Mouse (Mus musculus) yolk sac, embryonic 10.5 days (tissue): ENCODE results near the gene Irgq.
"Not testable (repeated sequence)": the region's sequence is repeated elsewhere in the genome, so short reads cannot be mapped to it uniquely, and the experiment has no call there.

Experiments
- DNase-seq: peaks from one replicate; pipeline ENCODE4 v3.0.0-alpha.2; 2017; ENCODE audit warnings: low spot score

Irgq gene

GRCm38 (mm10) chr7:24530062-24530931, at the start of gene Irgq:
TSS of gene Irgq (plus strand) at chr7:24530689.
- DNase-seq = peak; percentile 97

- no peak for DNase-seq
Measured at GRCm38 (mm10) chr7:24480986-24481473, 49.5 kb upstream of the Irgq start.

GRCm38 (mm10) chr7:24481474-24482207, 48.8 kb upstream of the Irgq start, which contains the start of gene Cadm4:
TSS of gene Cadm4 (plus strand) at chr7:24482023.
- DNase-seq = peak; percentile 85

GRCm38 (mm10) chr7:24482208-24483020, 48.1 kb upstream of the Irgq start:
- no peak for DNase-seq

GRCm38 (mm10) chr7:24483291-24483690, 47.2 kb upstream of the Irgq start:
- DNase-seq = not testable (repeated sequence)

GRCm38 (mm10) chr7:24485481-24485880, 45.0 kb upstream of the Irgq start:
- no peak for DNase-seq

GRCm38 (mm10) chr7:24486654-24487130, 43.8 kb upstream of the Irgq start:
- DNase-seq = no peak

GRCm38 (mm10) chr7:24487403-24487802, 43.1 kb upstream of the Irgq start:
- DNase-seq = no peak

GRCm38 (mm10) chr7:24488303-24488702, 42.2 kb upstream of the Irgq start:
- no peak for DNase-seq

- DNase-seq = no peak
Measured at GRCm38 (mm10) chr7:24499856-24500577, 30.5 kb upstream of the Irgq start.

- DNase-seq = no peak
Measured at GRCm38 (mm10) chr7:24500929-24501328, 29.6 kb upstream of the Irgq start.

- no peak for DNase-seq
Measured at GRCm38 (mm10) chr7:24501492-24501891, 29.0 kb upstream of the Irgq start.

GRCm38 (mm10) chr7:24504004-24504403, 26.5 kb upstream of the Irgq start:
- DNase-seq = no peak

- DNase-seq = no peak
Measured at GRCm38 (mm10) chr7:24504868-24505267, 25.6 kb upstream of the Irgq start.

- no peak for DNase-seq
Measured at GRCm38 (mm10) chr7:24505447-24506064, 24.9 kb upstream of the Irgq start.

- no peak for DNase-seq
Measured at GRCm38 (mm10) chr7:24506065-24506459, 24.4 kb upstream of the Irgq start.

GRCm38 (mm10) chr7:24506476-24506837, 24.0 kb upstream of the Irgq start:
- DNase-seq = no peak

- peak; percentile 89 for DNase-seq
Measured at GRCm38 (mm10) chr7:24506838-24507725, 23.4 kb upstream of the Irgq start, which contains the start of gene Zfp428. TSS of gene Zfp428 (plus strand) at chr7:24507006.

- no peak for DNase-seq
Measured at GRCm38 (mm10) chr7:24507726-24508114, 22.8 kb upstream of the Irgq start.

GRCm38 (mm10) chr7:24512355-24512754, 18.1 kb upstream of the Irgq start, which contains the start of gene AC161166.1:
TSS of gene AC161166.1 (minus strand) at chr7:24512455.
- no peak for DNase-seq
